Mouse (Mus musculus): ENCODE results near the gene Golim4.

GRCm38 (mm10) chr3:75901903-75902598, 54.7 kb downstream of the Golim4 start:
- TF ChIP-seq GATA1 (IDR thresholded peaks at IDR 0.05; ENCODE audit: low read length) (no peak), TAL1 (IDR thresholded peaks at IDR 0.05; ENCODE audit: low read length) (no peak)

All from erythroblast, embryonic 14.5 days (primary cell).